Mouse (Mus musculus): ENCODE measurements around the gene Lnp1. TPM values are rescaled to one million over a fixed set of nuclear protein-coding genes. Genes with fewer than 3 reads are reported as not detected.
"Not testable (repeated sequence)": the region's sequence is repeated elsewhere in the genome, so short reads cannot be mapped to it uniquely, and the experiment has no call there.

Gene Lnp1
- total RNA-seq (2014; rRNA removed) (not detected in 2 replicates), polyA plus RNA-seq (2012; rRNA removed) (not detected in 2 replicates)

DNA sequence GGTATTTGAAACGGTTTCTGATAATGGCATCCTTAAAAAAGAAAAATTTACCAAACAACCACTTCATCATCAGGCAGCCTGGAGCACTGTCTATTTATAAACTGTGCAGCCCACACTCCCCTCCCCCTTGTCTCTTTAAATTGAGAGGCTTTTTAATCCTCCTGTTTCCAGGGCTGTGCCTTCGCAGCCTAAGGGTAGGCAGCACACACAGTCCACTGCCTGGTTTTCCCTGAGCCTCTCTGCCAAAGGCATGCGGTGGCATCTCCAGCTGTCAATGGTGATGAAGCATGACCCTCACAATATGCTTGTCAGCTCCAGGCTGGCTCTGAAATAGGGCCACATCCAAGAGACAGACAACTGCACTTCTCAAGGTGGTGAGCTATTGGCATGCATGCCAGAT, at the start of gene Lnp1:
Gene Lnp1, minus strand, starts transcription at position 39 of the 400 bp plus-strand sequence.
- Histone ChIP-seq H3K9ac (ENCODE audit: low read depth, low read length) (no peak within 1 kb of the TSS), H3K27ac (replicated peaks; ENCODE audit: insufficient read depth, low read depth, low read length) (no peak within 1 kb of the TSS), H3K4me1 (ENCODE audit: control insufficient read depth, insufficient read depth, low read length) (no peaks in the 10 kb centered on the region), H3K36me3 (ENCODE audit: control insufficient read depth, insufficient read depth, low read length) (no peaks in the 10 kb centered on the region), H3K4me3 (ENCODE audit: insufficient read depth, low read depth, low read length) (no peak within 1 kb of the TSS), H3K27me3 (ENCODE audit: control insufficient read depth, insufficient read depth, low read length) (no peaks in the 10 kb centered on the region; the same call in 1 of the 2 replicates), H3K79me2 (ENCODE audit: control insufficient read depth, insufficient read depth, low read length) (no peaks in the 10 kb centered on the region)
- 76% methylated on average over 3 of the region's 3 CpGs for WGBS
- DNase-seq (ENCODE audit: extremely low read depth, low read depth, low spot score): no peak
- no peak for TF ChIP-seq POLR2A (IDR thresholded peaks at IDR 0.05; ENCODE audit: extremely low read depth, insufficient read depth, low read length)
- TF ChIP-seq CTCF (IDR thresholded peaks at IDR 0.05; ENCODE audit: low read depth, low read length): no peak

DNA sequence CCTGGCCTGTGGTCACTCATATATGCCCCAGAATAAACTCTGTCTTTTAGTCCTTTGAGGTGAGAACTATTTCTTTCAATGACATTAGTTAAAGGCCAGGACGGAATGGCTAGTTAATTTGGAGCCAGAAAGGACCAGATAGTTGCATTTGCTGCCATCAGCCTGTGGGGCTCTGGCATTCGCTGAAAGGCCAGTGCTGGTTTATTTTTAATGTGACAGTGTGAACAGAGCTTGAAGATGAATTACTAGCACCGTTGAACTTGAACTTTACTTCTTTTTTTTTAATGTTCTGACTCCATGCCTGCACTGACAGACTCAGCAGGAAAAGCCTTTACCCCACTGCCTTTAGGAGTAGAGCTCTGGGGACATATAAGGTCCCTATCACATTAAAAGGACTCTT, 46.8 kb upstream of the Lnp1 start:
- Histone ChIP-seq H3K9ac (ENCODE audit: low read depth, low read length) (no peak overlapping the region), H3K27ac (replicated peaks; ENCODE audit: insufficient read depth, low read depth, low read length) (no peak overlapping the region), H3K4me1 (ENCODE audit: control insufficient read depth, insufficient read depth, low read length) (no peaks in the 10 kb centered on the region), H3K79me2 (ENCODE audit: control insufficient read depth, insufficient read depth, low read length) (no peaks in the 10 kb centered on the region), H3K27me3 (ENCODE audit: control insufficient read depth, insufficient read depth, low read length) (no peaks in the 10 kb centered on the region), H3K4me3 (ENCODE audit: insufficient read depth, low read depth, low read length) (no peak overlapping the region), H3K36me3 (ENCODE audit: control insufficient read depth, insufficient read depth, low read length) (no peaks in the 10 kb centered on the region)
- WGBS: 65% methylated on average over 3 of the region's 3 CpGs
- TF ChIP-seq CTCF (IDR thresholded peaks at IDR 0.05; ENCODE audit: low read depth, low read length) (no peak), POLR2A (IDR thresholded peaks at IDR 0.05; ENCODE audit: extremely low read depth, insufficient read depth, low read length) (no peak)
- no peak for DNase-seq (ENCODE audit: extremely low read depth, low read depth, low spot score)

DNA sequence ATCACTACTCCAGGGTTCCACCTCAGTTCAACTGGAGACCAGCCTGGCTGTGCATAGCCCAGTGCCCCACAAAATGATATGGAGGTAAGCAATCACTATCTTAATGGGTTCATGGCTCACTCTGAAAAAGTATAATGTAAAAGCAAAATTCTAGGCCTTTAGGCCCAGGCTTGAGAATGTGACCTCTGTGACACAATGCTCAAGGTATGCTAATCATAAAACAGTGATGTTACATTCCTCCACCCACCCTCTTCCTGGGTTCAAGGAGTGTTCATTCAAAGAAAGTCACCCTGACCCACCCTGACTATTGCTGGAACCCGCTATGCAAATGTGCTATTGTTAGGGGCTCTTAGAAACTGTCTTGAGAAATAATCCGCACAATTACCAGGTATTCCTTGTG, 30.4 kb upstream of the Lnp1 start:
- not testable (repeated sequence) for DNase-seq (ENCODE audit: extremely low read depth, low read depth, low spot score); H3K9ac ChIP-seq (ENCODE audit: low read depth, low read length); H3K27ac ChIP-seq (replicated peaks; ENCODE audit: insufficient read depth, low read depth, low read length); H3K79me2 ChIP-seq (ENCODE audit: control insufficient read depth, insufficient read depth, low read length); H3K27me3 ChIP-seq (ENCODE audit: control insufficient read depth, insufficient read depth, low read length); H3K4me1 ChIP-seq (ENCODE audit: control insufficient read depth, insufficient read depth, low read length); H3K36me3 ChIP-seq (ENCODE audit: control insufficient read depth, insufficient read depth, low read length); H3K4me3 ChIP-seq (ENCODE audit: insufficient read depth, low read depth, low read length)
- WGBS: 91% methylated on average over 2 of the region's 2 CpGs

DNA sequence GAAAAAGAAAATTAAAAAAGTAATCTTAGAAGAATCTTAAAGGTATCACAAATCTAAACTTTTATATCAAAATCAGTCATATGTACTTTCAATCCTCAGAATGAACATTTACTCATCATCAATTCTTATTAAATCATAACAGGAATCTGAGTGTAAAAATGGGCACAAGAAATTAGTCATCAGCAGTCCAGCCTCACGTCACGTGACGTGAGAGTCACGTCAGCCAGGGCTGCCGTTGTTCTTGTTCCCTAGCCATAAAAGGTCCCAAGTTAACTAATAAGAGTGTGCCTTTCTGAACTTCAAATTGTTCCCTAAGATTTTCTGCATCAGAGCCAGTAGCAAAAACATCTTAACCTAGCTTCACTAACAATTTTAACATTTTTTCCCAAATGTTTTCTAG, 21.2 kb upstream of the Lnp1 start:
- no peaks in the 10 kb centered on the region for H3K27me3 ChIP-seq (ENCODE audit: control insufficient read depth, insufficient read depth, low read length)
- 91% methylated on average over 5 of the region's 5 CpGs for WGBS
- TF ChIP-seq POLR2A (IDR thresholded peaks at IDR 0.05; ENCODE audit: extremely low read depth, insufficient read depth, low read length) (no peak), CTCF (IDR thresholded peaks at IDR 0.05; ENCODE audit: low read depth, low read length) (no peak)
- no peak overlapping the region for H3K9ac ChIP-seq (ENCODE audit: low read depth, low read length)
- no peaks in the 10 kb centered on the region for H3K36me3 ChIP-seq (ENCODE audit: control insufficient read depth, insufficient read depth, low read length)
- H3K4me3 ChIP-seq (ENCODE audit: insufficient read depth, low read depth, low read length): no peak overlapping the region
- H3K27ac ChIP-seq (replicated peaks; ENCODE audit: insufficient read depth, low read depth, low read length): no peak overlapping the region
- no peaks in the 10 kb centered on the region for H3K79me2 ChIP-seq (ENCODE audit: control insufficient read depth, insufficient read depth, low read length)
- DNase-seq (ENCODE audit: extremely low read depth, low read depth, low spot score): no peak
- H3K4me1 ChIP-seq (ENCODE audit: control insufficient read depth, insufficient read depth, low read length): no peaks in the 10 kb centered on the region

DNA sequence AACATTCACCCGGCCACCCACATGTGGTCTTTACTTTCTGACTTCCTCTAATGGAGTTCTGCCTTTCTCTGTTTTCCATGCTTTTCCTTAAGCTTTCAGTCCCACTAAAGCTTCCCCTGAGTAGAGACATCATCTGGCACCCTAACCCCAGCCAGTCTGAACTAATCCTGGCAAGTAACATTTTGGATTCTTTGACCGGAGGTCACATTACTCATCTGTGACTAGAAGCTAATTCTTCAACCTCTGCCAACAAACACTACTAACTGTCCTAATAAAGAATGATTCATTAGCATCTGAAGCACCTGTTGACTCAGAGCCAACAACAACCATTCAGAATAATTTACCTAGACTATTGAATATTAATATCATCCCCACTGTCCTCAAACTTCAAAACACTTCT, 14.5 kb upstream of the Lnp1 start:
- no peaks in the 10 kb centered on the region for H3K27me3 ChIP-seq (ENCODE audit: control insufficient read depth, insufficient read depth, low read length)
- no peak overlapping the region for H3K9ac ChIP-seq (ENCODE audit: low read depth, low read length)
- no peaks in the 10 kb centered on the region for H3K36me3 ChIP-seq (ENCODE audit: control insufficient read depth, insufficient read depth, low read length)
- WGBS: 85% methylated on average over 2 of the region's 2 CpGs
- TF ChIP-seq CTCF (IDR thresholded peaks at IDR 0.05; ENCODE audit: low read depth, low read length) (no peak), POLR2A (IDR thresholded peaks at IDR 0.05; ENCODE audit: extremely low read depth, insufficient read depth, low read length) (no peak)
- H3K27ac ChIP-seq (replicated peaks; ENCODE audit: insufficient read depth, low read depth, low read length): no peak overlapping the region
- H3K4me1 ChIP-seq (ENCODE audit: control insufficient read depth, insufficient read depth, low read length): no peaks in the 10 kb centered on the region
- no peak for DNase-seq (ENCODE audit: extremely low read depth, low read depth, low spot score)
- H3K79me2 ChIP-seq (ENCODE audit: control insufficient read depth, insufficient read depth, low read length): no peaks in the 10 kb centered on the region
- H3K4me3 ChIP-seq (ENCODE audit: insufficient read depth, low read depth, low read length): no peak overlapping the region

DNA sequence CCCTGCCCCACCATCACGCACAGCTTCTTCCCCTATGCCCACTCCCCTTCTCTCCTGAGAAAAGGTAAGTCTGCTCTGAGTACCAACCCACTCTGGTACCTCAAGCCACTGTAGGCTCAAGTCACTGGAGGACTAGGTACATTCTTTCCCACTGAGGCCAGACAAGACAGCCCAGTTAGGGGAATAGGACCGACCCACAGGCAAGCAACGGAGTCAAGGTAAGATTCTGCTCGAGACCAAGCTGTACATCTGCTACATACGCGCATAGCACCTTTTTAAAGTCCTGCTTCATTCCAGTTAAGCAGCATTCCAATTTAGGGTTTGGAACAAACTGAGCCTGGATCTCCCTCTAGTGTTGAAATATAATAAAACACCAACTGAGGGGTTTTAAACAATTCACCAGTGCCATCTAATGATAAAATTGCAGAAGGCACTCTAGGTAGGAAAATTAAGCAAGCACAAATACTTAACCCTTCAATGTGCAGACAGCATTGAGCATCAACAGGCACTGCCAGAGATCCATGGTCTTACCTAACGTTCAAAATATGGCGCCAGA, 7.7 kb downstream of the Lnp1 start:
- no peaks in the 10 kb centered on the region for H3K79me2 ChIP-seq (ENCODE audit: control insufficient read depth, insufficient read depth, low read length)
- no peak overlapping the region for H3K9ac ChIP-seq (ENCODE audit: low read depth, low read length)
- TF ChIP-seq POLR2A (IDR thresholded peaks at IDR 0.05; ENCODE audit: extremely low read depth, insufficient read depth, low read length): no peak
- no peak overlapping the region for H3K27ac ChIP-seq (replicated peaks; ENCODE audit: insufficient read depth, low read depth, low read length)
- H3K4me3 ChIP-seq (ENCODE audit: insufficient read depth, low read depth, low read length): no peak overlapping the region
- no peaks in the 10 kb centered on the region for H3K36me3 ChIP-seq (ENCODE audit: control insufficient read depth, insufficient read depth, low read length)
- H3K4me1 ChIP-seq (ENCODE audit: control insufficient read depth, insufficient read depth, low read length): no peaks in the 10 kb centered on the region
- peak; percentile 55 for DNase-seq (ENCODE audit: extremely low read depth, low read depth, low spot score)
- H3K27me3 ChIP-seq (ENCODE audit: control insufficient read depth, insufficient read depth, low read length): no peaks in the 10 kb centered on the region; the same call in 1 of the 2 replicates
- 16% methylated on average over 8 of the region's 8 CpGs for WGBS

All from liver, adult 2 months (tissue).